Mouse (Mus musculus) effector memory CD4-positive, alpha-beta T cell, adult 7 months (primary cell): ENCODE data around the gene Mapk1ip1l. TPM values are rescaled to one million over a fixed set of nuclear protein-coding genes. Genes with fewer than 3 reads are reported as not detected.

ENCODE experiments used
- polyA plus RNA-seq: library from polyadenylated mRNA; unstranded; fragments of 100-300 nt; shearing (Covaris generic); gene quantifications from one replicate; pipeline ENCODE4 v1.2.1, GENCODE M21; 2017

Mapk1ip1l gene
- 91.1 TPM for polyA plus RNA-seq

DNA sequence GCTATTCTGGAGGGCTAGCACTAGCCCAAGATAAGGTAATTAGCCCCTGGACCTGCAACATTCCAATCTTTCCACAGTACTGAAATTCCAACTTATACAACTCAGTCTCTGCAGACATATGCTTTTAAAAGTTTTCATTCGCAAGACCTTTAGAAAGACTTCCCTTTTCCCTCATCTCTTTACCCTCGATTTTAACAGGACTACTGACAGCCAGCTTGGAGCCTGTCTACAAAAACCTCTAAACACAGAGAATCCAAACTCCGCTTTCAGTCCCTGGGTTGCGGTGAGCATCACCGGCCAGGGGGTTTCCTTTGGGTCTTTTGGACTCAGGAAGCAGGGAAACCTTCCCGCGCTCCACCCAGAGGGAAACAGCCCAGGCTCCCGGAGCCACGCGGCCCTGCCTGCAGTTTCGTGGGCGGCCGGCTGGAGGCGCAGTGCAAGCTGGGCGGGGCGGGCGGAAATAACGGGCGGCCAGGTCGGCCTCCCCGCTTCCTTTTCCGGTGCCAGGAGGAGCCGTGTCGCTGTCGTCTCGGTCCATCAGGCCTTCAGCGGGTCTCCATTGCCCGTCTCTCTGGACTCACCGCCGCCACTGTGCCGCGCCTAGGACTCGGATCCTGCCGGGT is at the start of gene Mapk1ip1l:
TSS of gene Mapk1ip1l (plus strand) at position 482 of the 623 bp plus-strand sequence.

DNA sequence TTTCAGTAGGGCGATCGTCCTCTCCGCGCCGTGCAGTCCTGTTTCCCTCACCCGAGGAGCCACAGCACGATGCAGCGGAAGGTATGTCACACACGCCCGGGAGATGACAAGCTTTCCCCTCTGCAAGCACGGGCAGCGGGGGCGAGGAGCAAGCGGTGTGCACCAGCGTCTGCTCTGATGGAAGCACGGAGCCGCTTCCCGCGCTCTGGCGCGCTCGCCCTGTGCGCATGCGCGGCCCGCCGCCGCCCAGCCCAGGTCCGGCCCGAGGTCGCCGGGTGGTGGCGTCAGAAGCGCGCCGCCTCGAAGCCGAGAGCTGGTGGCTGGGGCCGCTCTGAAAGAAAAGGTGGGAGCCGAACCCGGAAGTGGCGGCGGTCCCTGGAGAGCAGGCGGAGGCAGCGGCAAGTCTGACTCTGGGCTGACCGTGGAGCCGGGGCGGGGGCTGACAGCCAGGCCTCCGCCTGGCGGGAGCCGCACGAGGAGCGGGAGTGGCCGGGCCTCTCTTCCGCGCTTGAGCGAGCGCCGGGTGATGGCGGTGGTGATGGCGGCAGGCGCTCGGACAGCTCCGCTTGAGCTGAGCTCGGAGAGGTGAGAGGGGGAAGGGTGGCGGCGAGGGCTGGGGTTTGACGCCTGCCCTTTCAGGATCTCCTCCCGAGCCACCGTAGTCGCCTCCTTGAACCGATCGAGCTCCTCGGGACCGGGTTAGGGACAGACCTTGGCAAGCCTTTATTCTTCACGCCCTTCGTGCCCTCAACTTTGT is 21.3 kb upstream of the Mapk1ip1l start, which contains the start of the genes Wdhd1 and Socs4:
TSS of gene Wdhd1 (minus strand) at position 221 of the 757 bp plus-strand sequence.
TSS of gene Socs4 (plus strand) at position 295 of the 757 bp plus-strand sequence.

DNA sequence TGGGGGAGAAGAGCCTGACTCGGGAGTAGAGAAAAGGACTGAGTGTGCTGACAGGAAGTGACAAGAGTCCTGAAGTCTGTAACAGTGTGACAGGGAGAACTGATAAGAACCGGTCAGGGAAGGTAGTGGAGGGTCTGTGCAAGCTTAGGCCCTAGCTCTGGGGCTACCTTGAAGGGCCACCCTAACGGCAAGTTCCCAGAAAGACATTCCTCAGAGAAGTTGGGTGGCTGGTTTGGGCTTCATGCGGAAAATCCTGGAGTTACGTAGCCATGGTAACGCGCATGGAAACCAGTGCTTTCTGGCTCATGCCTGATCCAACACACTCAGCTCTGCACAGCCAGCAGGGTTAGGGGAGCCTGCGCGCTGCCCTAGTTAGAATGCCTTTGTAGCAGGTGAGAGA is 69.4 kb downstream of the Mapk1ip1l start, which contains the start of gene Lgals3:
TSS of gene Lgals3 (plus strand) at position 291 of the 400 bp plus-strand sequence.

Other genes with a start within 250 kb of the Mapk1ip1l start
- 137 TPM for gene Gch1, start 108.9 kb upstream of the Mapk1ip1l start, polyA plus RNA-seq
- 9.0 TPM for gene Wdhd1, start 21.4 kb upstream of the Mapk1ip1l start, polyA plus RNA-seq
- 36.3 TPM for gene Socs4, start 21.3 kb upstream of the Mapk1ip1l start, polyA plus RNA-seq
- 96.9 TPM for gene Lgals3, start 69.5 kb downstream of the Mapk1ip1l start, polyA plus RNA-seq
- gene Dlgap5, start 120.1 kb downstream of the Mapk1ip1l start, polyA plus RNA-seq = 6.0 TPM
- 65.8 TPM for gene Fbxo34, start 152.2 kb downstream of the Mapk1ip1l start, polyA plus RNA-seq